8 mouse cellular contexts compared by ENCODE assay signal in the genomic region with DNA sequence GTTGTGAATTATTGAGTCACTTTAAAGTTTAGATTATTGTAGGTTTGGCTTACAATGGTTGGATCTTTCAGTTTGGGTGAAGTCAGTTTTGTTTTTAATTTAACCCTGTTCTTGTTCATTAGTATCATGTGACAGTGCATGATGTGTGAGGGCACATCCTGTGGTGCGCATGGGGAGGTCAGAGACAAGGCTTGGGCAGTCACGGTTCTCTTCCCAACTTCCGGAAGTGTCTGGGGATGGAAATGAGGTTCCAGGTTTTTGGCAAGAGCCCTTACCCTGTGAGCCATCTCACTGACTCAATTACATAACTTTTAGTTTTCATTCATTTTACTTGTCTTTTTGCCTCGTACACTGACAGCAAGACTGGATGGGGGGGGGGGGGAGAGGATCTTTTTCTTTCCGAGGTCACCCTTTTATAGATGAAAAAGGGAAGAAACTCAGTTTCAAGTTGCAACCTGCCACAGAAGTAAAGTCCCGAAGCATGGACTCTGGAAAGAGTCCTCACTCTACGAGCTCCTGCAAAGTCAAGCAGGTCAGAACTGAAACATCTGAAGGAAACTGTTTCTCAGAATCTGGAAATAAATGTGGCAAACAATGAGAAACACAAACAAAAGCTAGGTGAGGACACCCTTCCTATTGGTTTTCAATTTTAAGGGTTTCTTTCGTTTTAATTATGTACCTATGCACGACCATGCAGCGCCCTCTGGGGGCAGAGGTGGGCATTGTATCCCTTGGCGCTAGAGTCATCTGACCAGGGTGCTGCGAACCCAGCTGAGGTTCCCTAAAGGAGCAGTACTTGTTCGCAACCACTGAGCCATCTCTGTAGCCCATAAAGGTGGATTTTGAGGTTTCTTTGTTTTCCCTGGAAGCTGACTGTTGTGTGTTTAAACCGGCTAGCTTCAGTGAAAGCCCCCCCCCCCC. TPM values are rescaled to one million over a fixed set of nuclear protein-coding genes. Genes with fewer than 3 reads are reported as not detected.
DNase-seq lines count a peak whose midpoint lies in the region; ATAC-seq and TF ChIP-seq lines count a peak whose summit lies in the region.

No protein-coding gene starts in this region.

- ATAC-seq in forebrain, postnatal 0 days: no peak
- ATAC-seq in forebrain, embryonic 15.5 days (replicated peaks): no peak

- no peaks in the 10 kb centered on the region for H3K9me3 ChIP-seq in forebrain, postnatal 0 days (ENCODE audit: low read length)
- no peaks in the 10 kb centered on the region for H3K9me3 ChIP-seq in forebrain, embryonic 10.5 days
- no peaks in the 10 kb centered on the region for H3K9me3 ChIP-seq in limb, embryonic 10.5 days (replicated peaks)
- no peaks in the 10 kb centered on the region for H3K9me3 ChIP-seq in forebrain, embryonic 15.5 days

- WGBS in forebrain, postnatal 0 days: 70% methylated on average over 14 of the region's 14 CpGs
- WGBS in forebrain, embryonic 10.5 days: 70% methylated on average over 14 of the region's 14 CpGs
- WGBS in limb, embryonic 10.5 days: 67% methylated on average over 14 of the region's 14 CpGs
- 71% methylated on average over 14 of the region's 14 CpGs for WGBS in forebrain, embryonic 15.5 days

- no peak overlapping the region for H3K4me3 ChIP-seq in forebrain, postnatal 0 days (ENCODE audit: low read depth, low read length)
- no peak overlapping the region for H3K4me3 ChIP-seq in forebrain, embryonic 10.5 days
- H3K4me3 ChIP-seq in limb, embryonic 10.5 days: no peak overlapping the region
- H3K4me3 ChIP-seq in forebrain, embryonic 15.5 days: no peak overlapping the region

- no peak for DNase-seq in forebrain, postnatal 0 days
- no peak for DNase-seq in forebrain, embryonic 10.5 days (ENCODE audit: extremely low spot score, low spot score)
- peak; percentile 3 to 24 for DNase-seq in urinary bladder, adult 18-20 months (ENCODE audit: low spot score in 2 of 2)
- DNase-seq in urinary bladder, adult 2 months (ENCODE audit: low spot score): no peak
- peak; percentile 6 for DNase-seq in embryo, embryonic 11 days
- DNase-seq in limb, embryonic 10.5 days (ENCODE audit: low spot score): peak; percentile 33
- DNase-seq in spleen, postnatal 10 days (ENCODE audit: low spot score in 2 of 2): peak; percentile 7 to 57

- no peak overlapping the region for H3K4me2 ChIP-seq in forebrain, postnatal 0 days (ENCODE audit: low read depth)
- H3K4me2 ChIP-seq in forebrain, embryonic 15.5 days (replicated peaks): no peak overlapping the region

- no peak overlapping the region for H3K9ac ChIP-seq in forebrain, postnatal 0 days
- H3K9ac ChIP-seq in forebrain, embryonic 15.5 days (replicated peaks): no peak overlapping the region

- H3K27ac ChIP-seq in forebrain, postnatal 0 days (ENCODE audit: low read depth, low read length): no peak overlapping the region
- H3K27ac ChIP-seq in forebrain, embryonic 10.5 days: no peak overlapping the region
- H3K27ac ChIP-seq in limb, embryonic 10.5 days: no peak overlapping the region
- no peak overlapping the region for H3K27ac ChIP-seq in forebrain, embryonic 15.5 days (replicated peaks)

- H3K4me1 ChIP-seq in forebrain, postnatal 0 days (ENCODE audit: insufficient read depth): no peaks in the 10 kb centered on the region
- no peaks in the 10 kb centered on the region for H3K4me1 ChIP-seq in forebrain, embryonic 10.5 days
- no peaks in the 10 kb centered on the region for H3K4me1 ChIP-seq in limb, embryonic 10.5 days
- H3K4me1 ChIP-seq in forebrain, embryonic 15.5 days: peaks cover 9% of the 10 kb centered on the region; the same call in 1 of the 2 replicates

- TF ChIP-seq CTCF in forebrain, postnatal 0 days (IDR thresholded peaks at IDR 0.05; ENCODE audit: low read depth): peak; percentile 42

- no peaks in the 10 kb centered on the region for H3K27me3 ChIP-seq in forebrain, postnatal 0 days (ENCODE audit: insufficient read depth, low read length)
- H3K27me3 ChIP-seq in forebrain, embryonic 10.5 days (ENCODE audit: poor library complexity, severe bottlenecking): no peaks in the 10 kb centered on the region
- no peaks in the 10 kb centered on the region for H3K27me3 ChIP-seq in limb, embryonic 10.5 days (ENCODE audit: low read depth, poor library complexity, severe bottlenecking)
- no peaks in the 10 kb centered on the region for H3K27me3 ChIP-seq in forebrain, embryonic 15.5 days

- H3K36me3 ChIP-seq in forebrain, postnatal 0 days (ENCODE audit: insufficient read depth): no peaks in the 10 kb centered on the region
- H3K36me3 ChIP-seq in forebrain, embryonic 10.5 days (replicated peaks): no peaks in the 10 kb centered on the region
- H3K36me3 ChIP-seq in limb, embryonic 10.5 days: no peaks in the 10 kb centered on the region
- no peaks in the 10 kb centered on the region for H3K36me3 ChIP-seq in forebrain, embryonic 15.5 days

RNA-seq across cellular contexts. Expression of a gene that starts 53.9 kb away (rescaled TPM):
- 10.1 and 11.7 TPM in 2 replicates for total RNA-seq in forebrain, postnatal 0 days (2014; rRNA removed)
- polyA plus RNA-seq in forebrain, postnatal 0 days (2015; fragmentation: Nextera tagmentation; extraction: Ambion mirVana): 2.0 and 2.3 TPM in 2 replicates
- 4.2 TPM in 2 replicates for polyA plus RNA-seq in forebrain, embryonic 10.5 days (2016; fragmentation: Nextera tagmentation; extraction: Ambion mirVana)
- polyA plus RNA-seq in urinary bladder, adult 2 months (2012; rRNA removed): 5.9 and 7.7 TPM in 2 replicates
- 3.2 and 4.4 TPM in 2 replicates for polyA plus RNA-seq in limb, embryonic 10.5 days (2016; fragmentation: Nextera tagmentation; extraction: Ambion mirVana)
- 2.4 and 2.6 TPM in 2 replicates for polyA plus RNA-seq in forebrain, embryonic 15.5 days (2015; fragmentation: Nextera tagmentation; extraction: Ambion mirVana)

Comparison
In these comparisons a context has a peak if more than half of its experiments do, and no peak if none do; other contexts are left out.
1. DNase-seq: peak in urinary bladder, adult 18-20 months (2 of 2), embryo, embryonic 11 days (single experiment), limb, embryonic 10.5 days (single experiment) and spleen, postnatal 10 days (2 of 2); none in forebrain, postnatal 0 days (single experiment), forebrain, embryonic 10.5 days (single experiment) and urinary bladder, adult 2 months (single experiment).